Mouse (Mus musculus) left cerebral cortex, postnatal 14 days (tissue): ENCODE data around the gene Usp35. TPM values are rescaled to one million over a fixed set of nuclear protein-coding genes. Genes with fewer than 3 reads are reported as not detected.

ENCODE experiments used
- DNase-seq, 2 experiments: peaks; one replicate each; pipeline ENCODE4 v3.0.0; 2021 to 2022; ENCODE audit warnings: low spot score in 2 of 2, mixed read lengths in 1 of 2
- intact Hi-C: fragments of 180-260 bp; cut with DNase I; formaldehyde crosslinking; loops from one replicate; pipeline ENCODE4 v1.15.1; 2025
- total RNA-seq, 2 experiments: library from RNA; stranded (reverse); gene quantifications; 2 replicates each; pipeline ENCODE4 v1.2.3; 2021

Usp35 gene
- total RNA-seq, 2 experiments from 2014 or later = 12.2 to 13.5 TPM

- no peak for DNase-seq
- intact Hi-C loops = no loop called here
These were observed 16.5 kb upstream of the Usp35 start for GRCm38 (mm10) chr7:97348318-97348717.

DNA sequence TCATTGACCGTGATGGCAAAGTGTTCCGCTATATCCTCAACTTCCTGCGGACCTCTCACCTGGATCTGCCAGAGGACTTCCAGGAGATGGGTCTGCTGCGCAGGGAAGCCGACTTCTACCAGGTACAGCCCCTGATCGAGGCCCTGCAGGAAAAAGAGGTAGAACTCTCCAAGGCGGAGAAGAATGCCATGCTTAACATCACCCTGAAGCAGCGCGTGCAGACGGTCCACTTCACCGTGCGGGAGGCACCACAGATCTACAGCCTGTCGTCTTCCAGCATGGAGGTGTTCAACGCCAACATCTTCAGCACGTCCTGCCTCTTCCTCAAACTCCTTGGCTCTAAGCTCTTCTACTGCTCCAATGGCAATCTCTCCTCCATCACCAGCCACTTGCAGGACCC, 15.6 kb upstream of the Usp35 start:
- intact Hi-C loops = no loop called here
- DNase-seq = no peak

GRCm38 (mm10) chr7:97346822-97347166, 15.0 kb upstream of the Usp35 start:
- no peak for DNase-seq
- intact Hi-C loops = no loop called here

DNA sequence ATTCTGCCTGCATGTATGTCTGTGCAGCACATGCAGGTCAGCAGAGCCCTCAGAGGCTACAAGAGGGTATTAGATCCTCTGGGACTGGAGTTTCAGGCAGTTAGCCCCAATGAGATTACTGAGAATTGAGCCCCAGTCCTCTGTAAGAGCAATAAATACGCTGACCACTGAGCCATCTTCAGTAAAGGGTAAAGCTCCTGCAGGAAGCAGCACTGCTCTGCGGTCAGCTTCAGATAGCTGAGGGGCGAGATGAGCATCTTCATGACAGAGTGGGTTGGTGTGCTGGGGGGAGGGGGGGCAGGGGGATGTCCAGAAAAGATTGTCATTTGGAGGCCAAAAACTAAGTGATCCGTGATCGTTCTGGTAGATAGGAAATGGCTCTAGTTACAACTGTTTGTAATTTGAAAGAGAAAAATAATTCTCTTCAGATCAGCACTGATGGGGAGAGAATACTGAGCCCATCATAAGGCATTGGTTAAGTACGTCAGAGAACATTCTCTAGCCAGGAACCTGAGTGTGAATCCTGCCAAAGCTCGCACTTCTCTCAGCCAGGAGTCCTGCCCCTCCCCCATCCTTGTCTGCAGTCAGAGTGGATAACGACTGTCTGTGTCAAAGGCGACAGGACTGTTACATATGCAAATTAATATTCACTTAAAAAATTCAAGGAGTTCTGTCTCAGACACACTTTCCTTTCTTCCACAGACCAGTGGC, 14.4 kb upstream of the Usp35 start:
- DNase-seq = no peak
- intact Hi-C loops = no loop called here

GRCm38 (mm10) chr7:97345229-97345871, 13.5 kb upstream of the Usp35 start:
- peak; percentile 74 to 92 for DNase-seq
- intact Hi-C loops = loop anchor here (2.0 kb wide), 1 partner anchor 41 kb away; no protein-coding TSS in a partner anchor

- no peak for DNase-seq
These were observed 12.8 kb upstream of the Usp35 start for GRCm38 (mm10) chr7:97344655-97345054.

DNA sequence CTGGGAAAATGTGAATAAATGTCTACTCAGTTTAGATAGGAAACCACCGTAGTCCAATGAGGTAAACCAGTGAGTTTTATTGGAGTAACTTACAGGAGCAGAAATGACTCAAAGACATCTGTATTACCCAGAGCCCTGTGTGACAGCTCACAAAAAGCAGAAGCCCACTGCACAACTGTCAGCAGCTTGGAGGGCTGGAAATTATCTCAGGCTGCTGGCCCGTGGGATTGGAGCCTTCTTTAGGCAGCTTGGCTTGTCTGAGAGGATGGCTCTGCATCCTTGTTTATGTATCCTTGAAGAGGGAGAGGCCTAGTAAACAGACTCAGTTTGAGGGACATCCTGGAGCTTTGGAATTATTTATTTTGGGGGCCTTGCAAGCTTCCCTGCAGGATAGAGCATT, 11.1 kb upstream of the Usp35 start:
- no peak for DNase-seq
- intact Hi-C loops = no loop called here

More at GRCm38 (mm10) chr7:97344655-97345054, 12.8 kb upstream of the Usp35 start:
- intact Hi-C loops = loop anchor here (2.0 kb wide), 1 partner anchor 42 kb away; no protein-coding TSS in a partner anchor

DNA sequence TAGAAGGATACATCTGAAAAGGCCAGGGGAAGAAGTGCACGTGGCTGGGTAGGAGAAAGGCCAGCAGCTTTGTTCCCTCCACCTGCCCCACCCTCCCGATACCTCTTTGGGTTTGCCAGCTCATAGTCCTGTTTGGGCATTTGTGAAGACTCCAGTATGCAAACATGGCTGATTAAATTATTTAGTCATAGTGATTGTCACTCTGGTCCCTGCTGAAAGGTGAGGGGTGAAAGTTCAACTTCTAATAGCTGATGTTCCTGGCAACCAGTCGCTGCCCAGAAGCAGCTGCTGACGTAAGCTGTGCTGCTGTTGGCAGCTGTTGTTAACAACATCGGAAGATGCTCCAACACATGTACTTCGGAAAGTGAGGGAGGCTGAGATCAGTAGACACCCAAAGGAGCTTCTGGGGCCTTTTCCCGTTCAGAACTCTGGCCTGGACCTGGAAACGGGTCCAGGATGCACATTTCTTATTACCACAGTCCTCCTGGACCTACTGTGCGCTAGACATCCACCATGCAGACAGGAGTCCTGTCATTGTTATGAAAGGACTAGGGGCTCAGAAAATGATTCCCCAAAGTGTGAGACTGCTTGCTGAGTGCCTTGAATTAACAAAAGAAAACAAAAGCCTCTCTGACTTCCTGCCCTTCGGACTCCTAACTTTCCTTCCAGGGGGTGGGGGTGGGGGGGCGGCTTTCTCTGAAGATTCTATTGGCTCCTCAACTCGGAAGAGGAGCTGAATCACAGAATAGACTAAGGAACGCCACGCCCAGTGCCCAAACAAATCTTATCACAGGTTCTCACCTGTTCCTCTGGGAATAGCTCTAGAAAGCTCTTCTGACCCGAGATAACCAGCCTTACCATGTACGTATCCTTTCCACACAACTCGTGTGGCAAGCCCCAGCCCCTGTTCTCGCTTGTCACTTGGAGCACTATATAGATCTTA, 9.4 kb upstream of the Usp35 start:
- DNase-seq = no peak
- intact Hi-C loops = no loop called here

GRCm38 (mm10) chr7:97339623-97340022, 7.8 kb upstream of the Usp35 start:
- intact Hi-C loops = no loop called here
- DNase-seq = no peak

GRCm38 (mm10) chr7:97338593-97338992, 6.8 kb upstream of the Usp35 start:
- no peak for DNase-seq
- intact Hi-C loops = no loop called here

DNA sequence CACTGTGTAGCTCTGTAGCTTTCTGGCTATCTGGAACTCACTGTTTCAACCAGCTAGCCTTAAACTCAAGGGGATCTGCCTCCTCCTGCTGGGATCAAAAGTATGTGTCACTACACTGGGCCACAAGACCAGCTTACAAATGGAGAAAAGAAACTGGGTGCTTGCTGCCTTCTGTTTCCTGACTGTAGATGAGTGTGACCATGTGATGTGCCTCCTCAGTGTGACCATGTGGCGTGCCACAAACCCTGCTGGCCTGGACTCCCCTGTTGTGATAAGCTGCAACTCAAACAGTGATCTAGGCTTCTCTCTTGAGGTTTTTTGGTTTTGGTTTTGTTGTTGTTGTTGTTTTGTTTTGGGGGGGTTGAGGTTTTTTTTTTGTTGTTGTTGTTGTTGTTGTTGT, 4.9 kb upstream of the Usp35 start:
- DNase-seq = no peak
- intact Hi-C loops = no loop called here

DNA sequence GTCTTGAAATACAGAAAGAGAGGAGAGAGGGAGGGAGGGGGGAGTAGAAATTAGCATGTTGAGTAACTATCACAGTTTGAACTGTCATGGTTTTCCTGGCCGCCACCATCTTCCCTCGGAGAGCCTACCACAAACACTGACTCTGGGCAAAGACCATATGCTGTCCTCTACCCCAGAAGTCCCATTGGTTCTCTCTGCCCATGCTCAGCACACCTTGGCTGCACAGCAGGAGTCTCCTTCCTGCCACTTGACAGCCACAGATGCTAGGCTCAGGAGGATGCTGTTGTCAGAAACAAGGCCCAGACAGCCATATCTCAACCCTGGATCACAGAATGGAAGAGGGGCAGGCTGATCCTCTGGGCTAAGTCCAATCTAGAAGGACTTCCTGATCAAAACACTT, 2.6 kb upstream of the Usp35 start:
- DNase-seq = no peak
- intact Hi-C loops = no loop called here

DNA sequence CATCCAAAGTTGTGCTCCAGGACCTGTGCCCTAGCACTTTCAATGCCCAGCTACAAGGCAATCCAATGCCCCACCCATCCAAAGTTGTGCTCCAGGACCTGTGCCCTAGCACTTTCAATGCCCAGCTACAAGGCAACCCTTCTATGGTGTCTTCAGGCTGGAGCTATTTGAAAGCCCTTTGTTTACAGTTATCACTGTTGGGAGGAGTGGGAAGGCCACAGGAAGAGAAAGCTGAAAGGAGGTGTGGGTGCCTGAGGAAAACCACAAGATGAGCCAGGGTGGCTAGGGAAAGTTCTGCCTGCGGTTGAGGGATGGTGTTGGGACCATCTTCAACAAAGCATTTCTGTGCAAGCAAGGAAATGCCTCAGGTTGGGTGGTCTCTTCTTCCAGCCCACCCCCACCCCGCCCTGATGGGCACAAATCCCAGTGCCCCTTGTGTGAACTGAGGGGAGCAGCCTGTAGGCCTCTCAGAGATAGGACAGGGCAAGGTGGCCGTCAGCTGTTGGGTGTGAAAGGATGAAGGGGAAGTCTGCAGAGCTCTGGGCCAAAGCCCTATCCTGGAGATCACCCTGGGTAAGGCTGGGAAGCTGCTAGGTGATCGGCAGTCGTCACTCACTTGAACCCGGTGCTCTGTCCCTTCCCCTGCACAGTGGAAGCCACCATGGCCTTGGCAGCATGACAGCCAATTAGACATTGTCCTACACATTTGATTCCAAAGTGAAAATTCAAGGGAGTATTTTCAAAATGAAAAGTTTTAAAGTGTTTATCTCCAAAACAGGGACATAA, 1.5 kb upstream of the Usp35 start:
- no peak for DNase-seq
- intact Hi-C loops = no loop called here

DNA sequence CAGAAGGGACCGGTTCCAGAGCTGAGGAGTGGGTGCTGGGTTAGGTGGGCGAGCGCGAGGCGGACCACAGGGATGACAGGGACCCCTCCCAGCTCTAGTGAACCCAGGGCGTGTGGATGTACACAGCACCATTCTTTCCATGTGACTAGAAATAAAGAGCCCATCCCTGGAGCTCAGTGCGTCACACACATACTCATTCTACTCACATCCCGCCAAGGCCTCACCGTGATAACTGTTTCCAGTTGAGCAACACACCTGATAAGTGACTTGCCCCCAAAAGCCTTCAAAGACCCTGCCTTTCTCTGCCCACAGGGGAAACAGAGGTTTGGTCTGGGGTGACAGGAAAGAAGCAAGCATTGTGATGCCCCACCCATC, 834 bp upstream of the Usp35 start:
- intact Hi-C loops = no loop called here
- DNase-seq = no peak

DNA sequence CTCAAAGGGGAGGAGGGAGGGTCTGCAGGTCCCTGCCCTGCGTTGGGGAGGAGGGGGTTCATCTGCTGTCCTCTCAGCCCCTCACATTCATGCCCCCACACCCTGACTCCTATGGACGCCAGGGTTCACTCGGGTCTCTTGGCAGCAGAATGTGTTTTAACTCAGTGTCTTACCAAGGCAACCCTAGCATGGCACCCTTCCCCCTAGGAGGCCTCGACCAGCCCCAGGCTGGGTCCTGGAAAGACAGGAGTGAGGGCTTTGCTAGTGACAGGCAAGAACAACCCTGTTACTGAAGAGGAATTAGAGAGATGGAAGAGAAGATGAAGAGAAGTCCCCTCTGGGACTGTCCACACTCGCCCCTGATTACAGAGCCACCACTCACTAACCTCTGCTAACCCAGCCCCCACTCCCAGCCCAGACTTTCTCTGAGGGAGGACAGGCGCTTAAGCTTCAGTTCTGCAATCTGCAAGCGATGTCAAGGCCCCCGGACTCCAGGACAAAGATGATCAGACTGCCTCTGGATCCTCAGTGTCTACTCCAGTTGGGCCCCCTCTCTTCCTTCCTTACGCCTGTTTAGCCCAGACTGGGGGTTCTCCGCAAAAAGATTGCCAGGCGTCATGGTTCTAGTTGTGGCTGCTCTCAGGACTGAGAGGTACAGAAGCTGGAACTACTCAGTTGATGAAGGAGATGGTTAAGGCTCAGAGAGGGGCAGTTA, 732 bp downstream of the Usp35 start:
- DNase-seq = no peak

DNA sequence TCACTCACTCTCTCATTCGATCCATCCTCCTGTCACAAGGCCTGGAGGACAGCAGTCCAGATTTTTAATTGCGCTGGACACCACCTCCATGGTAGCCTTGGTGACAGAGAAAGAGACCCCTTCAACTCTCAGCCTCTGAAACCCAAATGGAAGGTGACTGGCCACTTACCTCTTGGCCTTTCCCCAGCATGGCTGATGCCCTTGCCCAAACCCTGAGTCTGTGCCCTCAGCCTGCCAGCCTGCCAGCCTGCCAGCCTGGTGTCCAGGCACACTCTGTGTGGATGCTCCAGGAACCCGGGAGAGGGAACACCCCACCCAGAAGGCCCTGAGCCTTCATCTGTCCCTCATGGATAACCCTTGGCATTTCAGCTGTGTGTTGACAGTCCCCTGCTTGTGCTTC, 2.1 kb downstream of the Usp35 start:
- DNase-seq = no peak
- intact Hi-C loops = no loop called here

More for the DNA sequence above, 732 bp downstream of the Usp35 start:
- intact Hi-C loops = no loop called here

- no peak for DNase-seq
- intact Hi-C loops = no loop called here
These were observed 2.8 kb downstream of the Usp35 start for GRCm38 (mm10) chr7:97328891-97329588.

DNA sequence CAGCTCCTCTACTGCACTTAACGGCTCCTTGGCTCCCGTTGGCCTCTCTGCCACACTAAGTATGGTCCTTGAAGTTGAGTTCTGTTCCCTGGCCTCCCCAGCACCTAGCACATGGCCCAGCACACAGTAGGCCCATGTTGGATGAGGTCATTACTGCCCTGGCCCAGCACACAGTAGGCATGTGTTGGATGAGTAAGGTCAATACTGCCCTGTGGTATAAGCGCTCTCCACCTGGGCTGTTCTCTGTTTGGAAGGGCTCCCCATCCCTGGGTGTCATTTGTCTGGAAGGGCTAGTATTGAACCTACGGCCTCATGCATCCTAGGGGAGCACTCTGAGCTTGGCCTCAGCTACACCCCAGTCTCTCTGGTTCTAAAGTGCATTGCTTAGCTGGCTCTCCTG, 4.4 kb downstream of the Usp35 start:
- intact Hi-C loops = no loop called here

More for the DNA sequence above, 4.4 kb downstream of the Usp35 start:
- DNase-seq = no peak
